Mouse (Mus musculus): ENCODE data around the gene Kcnmb3. TPM values are rescaled to one million over a fixed set of nuclear protein-coding genes. Genes with fewer than 3 reads are reported as not detected.

Kcnmb3 gene
- polyA plus RNA-seq, 1 experiment from 2014 or later: 0.16 TPM

DNA sequence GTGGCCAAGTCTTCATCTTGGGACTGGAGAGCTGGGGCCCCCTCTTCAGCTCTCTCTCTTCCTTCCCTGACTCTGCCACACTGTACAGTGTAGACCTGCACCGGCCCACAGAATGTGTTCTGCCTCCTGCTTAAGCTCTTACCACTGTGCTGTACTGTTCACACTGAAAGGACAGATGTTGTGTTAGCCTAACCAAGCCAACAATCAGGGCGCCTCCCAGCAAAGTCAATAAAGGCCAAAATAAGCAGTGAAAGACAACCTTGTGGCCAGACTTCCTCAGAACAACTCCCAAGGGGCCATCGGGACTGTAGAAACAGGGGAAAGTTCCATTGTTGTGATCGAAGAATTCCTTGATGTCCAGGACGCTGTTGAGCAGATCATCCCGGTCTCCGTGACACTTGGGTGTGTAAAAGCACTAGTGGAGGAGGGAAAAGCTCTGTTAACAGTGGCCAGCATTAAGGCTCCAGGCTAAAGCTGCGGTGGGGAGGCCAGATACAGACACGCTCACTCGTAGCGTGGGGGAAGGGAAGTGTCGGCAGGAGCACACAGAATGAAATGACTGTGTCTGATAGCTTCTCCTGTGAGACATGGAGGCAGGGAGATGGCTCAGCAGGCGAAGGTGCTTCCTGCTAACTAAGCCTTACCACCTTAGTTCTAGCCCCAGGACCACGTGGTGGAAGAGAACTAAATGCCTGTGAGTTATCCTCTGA, 19.7 kb downstream of the Kcnmb3 start:
- ATAC-seq (0 out of 2 replicates have a peak, but pooled peaks have one; percentile 19), DNase-seq (ENCODE audit: low spot score) (no peak)
- TF ChIP-seq EP300 (IDR thresholded peaks at IDR 0.05): no peak
- no peak for TF ChIP-seq CTCF (IDR thresholded peaks at IDR 0.05)
- Histone ChIP-seq H3K27me3 (replicated peaks; ENCODE audit: insufficient read depth, low read length) (no peaks in the 10 kb centered on the region), H3K4me2 (replicated peaks; ENCODE audit: low read depth, low read length) (no peak overlapping the region), H3K4me3 (ENCODE audit: low read depth, low read length) (no peak overlapping the region), H3K9ac (replicated peaks; ENCODE audit: low read depth) (no peak overlapping the region), H3K27ac (ENCODE audit: low read length) (no peak overlapping the region), H3K9me3 (ENCODE audit: low read length) (no peaks in the 10 kb centered on the region), H3K36me3 (ENCODE audit: insufficient read depth, low read length) (no peaks in the 10 kb centered on the region), H3K4me1 (ENCODE audit: insufficient read depth, low read depth, low read length) (no peaks in the 10 kb centered on the region)
- WGBS: 61% methylated on average over 14 of the region's 14 CpGs

DNA sequence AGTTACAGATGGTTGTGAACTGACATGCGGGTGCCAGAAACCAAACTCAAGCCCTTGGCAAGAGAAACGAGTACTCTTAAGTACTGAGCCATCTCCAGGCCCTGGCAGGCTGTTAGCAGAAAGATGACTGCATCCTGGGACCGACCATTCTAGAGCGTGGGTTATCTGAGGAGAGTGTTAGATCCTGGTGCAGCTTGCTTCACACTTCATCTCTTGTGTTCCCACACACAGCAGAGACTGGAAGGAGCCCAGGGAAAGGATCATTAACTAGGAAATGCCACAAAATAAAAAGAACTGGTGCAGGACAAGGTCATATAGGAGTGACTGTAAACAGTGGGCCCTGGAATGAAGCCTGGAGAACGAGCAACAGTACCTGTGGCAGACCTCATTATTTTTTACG, 20.9 kb downstream of the Kcnmb3 start:
- Histone ChIP-seq H3K27ac (ENCODE audit: low read length) (no peak overlapping the region), H3K9me3 (ENCODE audit: low read length) (no peaks in the 10 kb centered on the region), H3K27me3 (replicated peaks; ENCODE audit: insufficient read depth, low read length) (no peaks in the 10 kb centered on the region), H3K4me3 (ENCODE audit: low read depth, low read length) (no peak overlapping the region), H3K9ac (replicated peaks; ENCODE audit: low read depth) (no peak overlapping the region), H3K4me1 (ENCODE audit: insufficient read depth, low read depth, low read length) (no peaks in the 10 kb centered on the region), H3K4me2 (replicated peaks; ENCODE audit: low read depth, low read length) (no peak overlapping the region), H3K36me3 (ENCODE audit: insufficient read depth, low read length) (no peaks in the 10 kb centered on the region)
- DNase-seq (ENCODE audit: low spot score) (peak; percentile 47), ATAC-seq (peak; percentile 76)
- 42% methylated on average over 6 of the region's 6 CpGs for WGBS
- TF ChIP-seq CTCF (IDR thresholded peaks at IDR 0.05) (no peak), EP300 (IDR thresholded peaks at IDR 0.05) (no peak)

DNA sequence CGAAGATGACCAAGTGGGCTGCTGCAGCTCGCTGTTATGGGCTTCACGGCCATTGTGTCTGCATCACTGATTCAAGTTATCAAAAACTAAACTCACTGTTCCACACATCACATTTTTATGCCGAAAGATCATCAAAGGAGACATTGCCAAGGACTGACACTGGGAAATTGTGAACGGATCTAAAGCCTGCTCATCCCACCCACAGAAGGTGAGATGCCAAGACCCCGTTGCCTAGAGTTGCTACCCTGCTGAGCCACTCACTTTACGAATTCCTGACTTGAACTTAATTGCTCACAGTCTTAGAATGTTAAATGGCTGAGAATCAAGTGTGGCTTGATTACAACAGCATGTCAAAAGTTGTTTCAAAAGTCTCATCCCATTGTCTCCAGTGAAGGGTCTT, 21.6 kb downstream of the Kcnmb3 start:
- H3K9me3 ChIP-seq (ENCODE audit: low read length): no peaks in the 10 kb centered on the region
- no peak for TF ChIP-seq CTCF (IDR thresholded peaks at IDR 0.05)
- TF ChIP-seq EP300 (IDR thresholded peaks at IDR 0.05): no peak
- peak; percentile 11 for DNase-seq (ENCODE audit: low spot score)
- H3K27ac ChIP-seq (ENCODE audit: low read length): no peak overlapping the region
- H3K4me2 ChIP-seq (replicated peaks; ENCODE audit: low read depth, low read length): no peak overlapping the region
- no peaks in the 10 kb centered on the region for H3K27me3 ChIP-seq (replicated peaks; ENCODE audit: insufficient read depth, low read length)
- 68% methylated on average over 7 of the region's 7 CpGs for WGBS
- H3K4me1 ChIP-seq (ENCODE audit: insufficient read depth, low read depth, low read length): no peaks in the 10 kb centered on the region
- H3K36me3 ChIP-seq (ENCODE audit: insufficient read depth, low read length): no peaks in the 10 kb centered on the region
- H3K9ac ChIP-seq (replicated peaks; ENCODE audit: low read depth): no peak overlapping the region
- no peak overlapping the region for H3K4me3 ChIP-seq (ENCODE audit: low read depth, low read length)
- peak; percentile 21; the same call in 1 of the 2 replicates for ATAC-seq

DNA sequence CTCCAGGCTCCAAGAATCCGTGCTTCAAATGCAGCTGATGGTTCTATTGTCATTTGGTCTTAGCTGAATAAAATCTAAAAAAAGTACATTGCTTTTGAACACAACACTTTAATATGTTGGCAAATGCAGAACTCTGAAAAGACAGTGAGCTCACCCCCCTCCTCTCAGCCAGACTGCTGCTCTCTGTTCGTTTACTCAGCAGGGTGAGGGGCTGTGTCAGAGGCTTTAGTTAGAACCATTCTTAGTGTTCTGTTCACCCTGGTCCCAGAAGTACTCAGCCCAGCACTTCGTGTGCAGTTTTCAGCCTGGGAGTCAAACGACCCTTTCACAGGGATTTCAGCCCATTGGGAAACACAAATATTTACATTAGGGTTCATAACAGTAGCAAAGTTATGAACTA, 23.6 kb downstream of the Kcnmb3 start:
- Histone ChIP-seq H3K4me1 (ENCODE audit: insufficient read depth, low read depth, low read length) (no peaks in the 10 kb centered on the region), H3K27ac (ENCODE audit: low read length) (no peak overlapping the region), H3K9me3 (ENCODE audit: low read length) (no peaks in the 10 kb centered on the region), H3K4me2 (replicated peaks; ENCODE audit: low read depth, low read length) (no peak overlapping the region), H3K9ac (replicated peaks; ENCODE audit: low read depth) (no peak overlapping the region), H3K4me3 (ENCODE audit: low read depth, low read length) (no peak overlapping the region), H3K27me3 (replicated peaks; ENCODE audit: insufficient read depth, low read length) (no peaks in the 10 kb centered on the region), H3K36me3 (ENCODE audit: insufficient read depth, low read length) (peaks cover 9% of the 10 kb centered on the region)
- DNase-seq (ENCODE audit: low spot score): no peak
- TF ChIP-seq EP300 (IDR thresholded peaks at IDR 0.05) (no peak), CTCF (IDR thresholded peaks at IDR 0.05) (no peak)
- WGBS: 34% methylated on average over 4 of the region's 4 CpGs
- no peak for ATAC-seq

DNA sequence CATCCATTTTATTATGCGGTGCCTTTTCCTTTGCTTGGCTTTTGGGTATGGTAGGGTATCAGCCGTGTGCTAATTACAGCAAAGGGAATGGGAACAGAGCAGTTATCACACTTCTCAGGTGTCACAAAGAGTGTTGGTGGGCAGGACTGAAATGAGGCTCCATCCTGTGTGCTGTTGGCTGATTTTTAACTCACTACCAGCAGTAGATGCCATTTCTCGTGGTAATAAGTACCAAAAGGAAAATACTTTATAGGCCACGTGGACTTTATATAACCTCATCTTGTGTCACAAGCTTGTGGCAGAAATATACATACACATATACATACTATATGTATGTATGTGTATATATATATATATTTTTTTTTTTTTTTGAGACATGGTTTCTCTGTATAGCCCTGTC, 24.7 kb downstream of the Kcnmb3 start:
- TF ChIP-seq CTCF (IDR thresholded peaks at IDR 0.05) (no peak), EP300 (IDR thresholded peaks at IDR 0.05) (no peak)
- WGBS: 91% methylated on average over 4 of the region's 4 CpGs

DNA sequence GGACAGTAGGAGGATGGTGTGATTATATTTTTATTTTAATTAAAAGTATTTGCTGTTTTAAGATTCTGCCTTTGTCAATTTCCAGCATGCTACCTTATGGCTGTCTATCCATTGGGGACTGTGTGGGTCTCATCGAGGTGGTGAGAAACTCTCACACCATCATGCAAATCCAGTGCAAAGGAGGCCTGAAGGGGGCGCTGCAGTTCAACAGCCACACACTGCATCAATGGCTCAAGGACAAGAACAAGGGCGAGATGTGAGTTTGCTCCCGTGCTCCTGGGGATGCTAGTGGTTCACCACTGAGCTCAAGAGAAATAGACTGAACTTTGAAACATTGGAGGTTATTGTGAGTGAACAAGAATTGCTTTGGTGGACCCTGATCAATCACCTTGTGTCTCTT, 32.3 kb downstream of the Kcnmb3 start:
- H3K4me1 ChIP-seq (ENCODE audit: insufficient read depth, low read depth, low read length): no peaks in the 10 kb centered on the region
- no peaks in the 10 kb centered on the region for H3K9me3 ChIP-seq (ENCODE audit: low read length)
- TF ChIP-seq EP300 (IDR thresholded peaks at IDR 0.05) (no peak), CTCF (IDR thresholded peaks at IDR 0.05) (peak; percentile 75)
- no peak overlapping the region for H3K27ac ChIP-seq (ENCODE audit: low read length)
- DNase-seq (ENCODE audit: low spot score) (peak; percentile 34), ATAC-seq (no peak)
- H3K4me3 ChIP-seq (ENCODE audit: low read depth, low read length): no peak overlapping the region
- peaks cover 46% of the 10 kb centered on the region; the same call in 1 of the 2 replicates for H3K36me3 ChIP-seq (ENCODE audit: insufficient read depth, low read length)
- WGBS: 66% methylated on average over 4 of the region's 4 CpGs
- H3K27me3 ChIP-seq (replicated peaks; ENCODE audit: insufficient read depth, low read length): no peaks in the 10 kb centered on the region
- H3K9ac ChIP-seq (replicated peaks; ENCODE audit: low read depth): no peak overlapping the region
- no peak overlapping the region for H3K4me2 ChIP-seq (replicated peaks; ENCODE audit: low read depth, low read length)

More for the DNA sequence above, 24.7 kb downstream of the Kcnmb3 start:
- ATAC-seq: no peak
- Histone ChIP-seq H3K9me3 (ENCODE audit: low read length) (no peaks in the 10 kb centered on the region), H3K27ac (ENCODE audit: low read length) (no peak overlapping the region), H3K9ac (replicated peaks; ENCODE audit: low read depth) (no peak overlapping the region), H3K27me3 (replicated peaks; ENCODE audit: insufficient read depth, low read length) (no peaks in the 10 kb centered on the region), H3K4me1 (ENCODE audit: insufficient read depth, low read depth, low read length) (no peaks in the 10 kb centered on the region), H3K4me2 (replicated peaks; ENCODE audit: low read depth, low read length) (no peak overlapping the region), H3K36me3 (ENCODE audit: insufficient read depth, low read length) (peaks cover 14% of the 10 kb centered on the region), H3K4me3 (ENCODE audit: low read depth, low read length) (no peak overlapping the region)
- no peak for DNase-seq (ENCODE audit: low spot score)
